Mouse (Mus musculus) midbrain, embryonic 14.5 days (tissue): ENCODE data around the gene Tfe3. TPM values are rescaled to one million over a fixed set of nuclear protein-coding genes. Genes with fewer than 3 reads are reported as not detected.

ENCODE experiments used
- ATAC-seq: fragments of 200-750 bp; cut with Nextera tagmentation; 2 replicates; pipeline ENCODE4 v1.8.0; 2017; ENCODE audit warnings: moderate number of reproducible peaks, moderate library complexity; ENCODE audit not compliant: low FRiP score, low TSS enrichment
- DNase-seq: peaks from one replicate; pipeline ENCODE4 v3.0.0-alpha.2; 2015
- H3K27ac ChIP-seq: fragments of 300-500 bp; sonication (generic); replicated peaks from 2 replicates; pipeline ENCODE4 v1.5.1; 2014; ENCODE audit warnings: mild to moderate bottlenecking, low read depth, low read length, moderate library complexity
- H3K27me3 ChIP-seq: fragments of 300-500 bp; sonication (generic); 2 replicates; pipeline ENCODE4 v1.6.1; 2014; ENCODE audit warnings: low read length, control low read depth, mixed read lengths; ENCODE audit not compliant: control insufficient read depth, insufficient read depth
- H3K36me3 ChIP-seq: fragments of 300-500 bp; sonication (generic); 2 replicates; pipeline ENCODE4 v1.6.1; 2014; ENCODE audit warnings: low read length, control low read depth; ENCODE audit not compliant: control insufficient read depth, insufficient read depth
- H3K4me1 ChIP-seq: fragments of 300-500 bp; sonication (generic); 2 replicates; pipeline ENCODE4 v1.6.1; 2014; ENCODE audit warnings: mild to moderate bottlenecking, antibody characterized with exemption, low read length, control low read depth; ENCODE audit not compliant: control insufficient read depth, insufficient read depth
- H3K4me2 ChIP-seq: fragments of 300-500 bp; sonication (generic); 2 replicates; pipeline ENCODE4 v1.6.1; 2014; ENCODE audit warnings: mild to moderate bottlenecking, low read length, moderate library complexity
- H3K4me3 ChIP-seq: fragments of 300-500 bp; sonication (generic); replicated peaks from 2 replicates; pipeline ENCODE4 v1.5.1; 2014; ENCODE audit warnings: low read depth, low read length
- H3K9ac ChIP-seq: fragments of 300-500 bp; sonication (generic); replicated peaks from 2 replicates; pipeline ENCODE4 v1.6.1; 2014; ENCODE audit warnings: mild to moderate bottlenecking, low read length, moderate library complexity
- H3K9me3 ChIP-seq: fragments of 300-500 bp; sonication (generic); 2 replicates; pipeline ENCODE4 v1.6.1; 2016; ENCODE audit warnings: low read length, control low read depth, mixed read lengths; ENCODE audit not compliant: control insufficient read depth
- WGBS: fragments of 180-500 bp; shearing (Covaris S2); extraction: QIAGEN DNeasy Blood & Tissue Kit; methylation state at CpG from one replicate; pipeline ENCODE4 v1.1.7; 2014; 5-methylcytosine and 5-hydroxymethylcytosine counted together
- microRNA counts: library from miRNA; unstranded; fragments of <30 nt; microRNA quantifications from one replicate; lab custom pipeline; 2016
- microRNA-seq: library from miRNA; unstranded; fragments of <30 nt; microRNA quantifications from one replicate; pipeline ENCODE4, GENCODE M21; 2016
- polyA plus RNA-seq: library from polyadenylated mRNA; unstranded; fragments of >200 nt; fragmentation: Nextera tagmentation; extraction: Ambion mirVana; gene quantifications from 2 replicates; pipeline ENCODE4 v1.2.1, GENCODE M21; 2014

Tfe3 gene
- polyA plus RNA-seq, 1 experiment from 2014 or later = 21.7 TPM

DNA sequence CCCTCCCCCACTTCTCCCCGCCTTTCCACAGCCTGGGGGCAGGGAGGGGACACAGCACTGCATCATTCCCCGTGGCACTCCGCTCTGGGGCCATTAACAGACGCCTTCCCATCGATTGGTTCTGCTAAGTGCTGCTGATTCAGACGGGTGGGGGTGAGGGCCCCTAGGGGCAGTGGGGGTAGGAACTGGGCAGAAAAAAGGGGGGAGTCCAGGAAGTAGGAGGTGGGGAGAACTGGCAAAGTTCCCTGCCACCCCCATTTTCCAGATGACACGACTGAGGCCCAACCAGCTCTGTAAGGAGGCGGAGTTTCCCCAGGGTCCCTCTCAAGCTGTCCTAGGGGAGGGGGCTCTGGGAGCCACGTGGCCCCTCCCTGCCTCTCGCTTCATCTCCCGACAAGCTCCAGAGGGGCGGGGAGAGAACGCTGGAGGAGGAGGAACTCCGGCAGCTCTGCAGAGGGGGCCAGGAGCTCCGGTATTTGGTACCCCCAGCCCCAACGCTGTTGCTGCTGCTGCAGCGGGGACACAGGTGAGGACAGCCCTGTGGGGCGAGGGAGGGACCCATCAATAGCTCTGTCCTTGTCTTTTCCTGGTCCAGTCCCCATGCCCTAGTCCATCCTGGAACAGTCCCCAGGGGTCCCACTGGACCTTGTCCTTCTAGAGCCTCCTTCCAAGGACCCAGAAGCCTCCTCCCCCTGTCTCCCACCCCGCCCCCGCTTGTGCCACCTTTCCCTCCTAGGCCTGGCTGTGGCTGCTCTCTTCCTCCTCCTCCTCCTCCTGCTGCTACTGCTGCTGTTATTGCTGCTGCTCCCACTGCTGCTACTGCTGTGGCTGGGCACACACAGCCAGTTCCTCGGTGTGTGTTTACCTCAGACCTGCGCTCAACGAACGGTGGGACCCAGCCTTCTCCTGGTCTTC, 59.8 kb downstream of the Tfe3 start, which contains the start of gene Kcnd1:
TSS of gene Kcnd1 (plus strand) at position 425 of the 915 bp plus-strand sequence.
- peak within 1 kb of the TSS; percentile 32 for H3K4me3 ChIP-seq
- peak; percentile 36 for DNase-seq
- H3K4me1 ChIP-seq = peaks cover 4% of the 10 kb centered on the region; the same call in 1 of the 2 replicates
- H3K9me3 ChIP-seq = no peaks in the 10 kb centered on the region; the same call in 1 of the 2 replicates
- no peak within 1 kb of the TSS for H3K27ac ChIP-seq
- no peaks in the 10 kb centered on the region for H3K27me3 ChIP-seq
- peaks cover 25% of the 10 kb centered on the region for H3K36me3 ChIP-seq
- 28% methylated on average over 20 of the region's 24 CpGs for WGBS
- H3K4me2 ChIP-seq = peak within 1 kb of the TSS; percentile 50
- H3K9ac ChIP-seq = peak within 1 kb of the TSS; percentile 44; the same call in 1 of the 2 replicates
- peak; percentile 65; the same call in 1 of the 2 replicates for ATAC-seq

MicroRNAs within 50 kb of the gene (microRNA counts, 519-probe panel; counts per million panel counts)
- microRNA mmu-miR-1198 (lab: Ali Mortazavi, UCI) = 5,221 counts per million, percentile 56 among the panel's probes with 10 or more counts

Small RNAs within 50 kb of the gene (microRNA-seq; reads per million reads assigned to microRNA genes)
- gene Mir1198 = 67.6 reads per million, percentile 51 among the genes with 10 or more reads in this experiment

Other genes starting within 250 kb of the Tfe3 start
- 0.58 TPM in 1 of 2 replicates, not detected in the other for gene Foxp3, start 188.9 kb upstream of the Tfe3 start, polyA plus RNA-seq
- gene Ppp1r3f, start 188.3 kb upstream of the Tfe3 start, polyA plus RNA-seq = 4.0 and 6.8 TPM in 2 replicates
- 29.8 and 30.1 TPM in 2 replicates for gene Ccdc22, start 157.0 kb upstream of the Tfe3 start, polyA plus RNA-seq
- gene Cacna1f, start 155.5 kb upstream of the Tfe3 start, polyA plus RNA-seq = 0.04 TPM in 1 of 2 replicates, not detected in the other
- 81.7 and 125 TPM in 2 replicates for gene Syp, start 124.1 kb upstream of the Tfe3 start, polyA plus RNA-seq
- gene Prickle3, start 105.3 kb upstream of the Tfe3 start, polyA plus RNA-seq = 0.89 and 1.4 TPM in 2 replicates
- gene Plp2, start 91.2 kb upstream of the Tfe3 start, polyA plus RNA-seq = 11.2 and 22.4 TPM in 2 replicates
- gene Magix, start 81.3 kb upstream of the Tfe3 start, polyA plus RNA-seq = 0.16 TPM in 2 replicates
- gene Gpkow, start 65.4 kb upstream of the Tfe3 start, polyA plus RNA-seq = 39.3 and 53.8 TPM in 2 replicates
- gene Wdr45, start 48.2 kb upstream of the Tfe3 start, polyA plus RNA-seq = 23.9 and 29.5 TPM in 2 replicates
- not detected in 2 replicates for gene Gm45208, start 40.3 kb upstream of the Tfe3 start, polyA plus RNA-seq
- gene Praf2, start 34.1 kb upstream of the Tfe3 start, polyA plus RNA-seq = 126 and 144 TPM in 2 replicates
- gene Ccdc120, start 11.7 kb upstream of the Tfe3 start, polyA plus RNA-seq = 72.2 and 73.0 TPM in 2 replicates
- gene Gripap1, start 27.2 kb downstream of the Tfe3 start, polyA plus RNA-seq = 56.0 and 56.6 TPM in 2 replicates
- 1.7 and 2.3 TPM in 2 replicates for gene Kcnd1, start 59.7 kb downstream of the Tfe3 start, polyA plus RNA-seq
- 32.3 and 38.0 TPM in 2 replicates for gene Otud5, start 78.8 kb downstream of the Tfe3 start, polyA plus RNA-seq
- gene Pim2, start 115.7 kb downstream of the Tfe3 start, polyA plus RNA-seq = 13.9 and 18.8 TPM in 2 replicates
- 17.4 and 24.6 TPM in 2 replicates for gene Slc35a2, start 121.5 kb downstream of the Tfe3 start, polyA plus RNA-seq
- gene Pqbp1, start 136.7 kb downstream of the Tfe3 start, polyA plus RNA-seq = 181 and 219 TPM in 2 replicates
- gene Timm17b, start 136.8 kb downstream of the Tfe3 start, polyA plus RNA-seq = 171 and 214 TPM in 2 replicates
- not detected in 2 replicates for gene Gm10491, start 145.3 kb downstream of the Tfe3 start, polyA plus RNA-seq
- gene Gm10490, start 147.0 kb downstream of the Tfe3 start, polyA plus RNA-seq = not detected in 2 replicates
- gene Pcsk1n, start 157.3 kb downstream of the Tfe3 start, polyA plus RNA-seq = 197 and 199 TPM in 2 replicates
- gene Eras, start 166.0 kb downstream of the Tfe3 start, polyA plus RNA-seq = not detected in 2 replicates
- gene Hdac6, start 185.3 kb downstream of the Tfe3 start, polyA plus RNA-seq = 59.7 and 70.2 TPM in 2 replicates
- 0.11 TPM in 1 of 2 replicates, not detected in the other for gene Gata1, start 215.5 kb downstream of the Tfe3 start, polyA plus RNA-seq